Mouse (Mus musculus) limb, embryonic 15.5 days (tissue): Measurements from ENCODE around the gene Stxbp3. TPM values are rescaled to one million over a fixed set of nuclear protein-coding genes. Genes with fewer than 3 reads are reported as not detected.
A peak's percentile ranks its signal among the peaks of the same experiment; 100 is the strongest.

Experiments used
- ATAC-seq: fragments of 200-750 bp; cut with Nextera tagmentation; 2 replicates; pipeline ENCODE4 v1.8.0; 2017; ENCODE audit warnings: low read depth, moderate TSS enrichment; ENCODE audit not compliant: insufficient number of reproducible peaks, low FRiP score, low TSS enrichment
- H3K27ac ChIP-seq: fragments of 300-500 bp; sonication (generic); 2 replicates; pipeline ENCODE4 v1.5.1; 2015; ENCODE audit warnings: moderate library complexity, mild to moderate bottlenecking, inconsistent platforms
- H3K27me3 ChIP-seq: fragments of 300-500 bp; sonication (generic); 2 replicates; pipeline ENCODE4 v1.6.1; 2015; ENCODE audit warnings: inconsistent platforms
- H3K36me3 ChIP-seq: fragments of 300-500 bp; sonication (generic); 2 replicates; pipeline ENCODE4 v1.6.1; 2015; ENCODE audit warnings: inconsistent platforms
- H3K4me1 ChIP-seq: fragments of 300-500 bp; sonication (generic); 2 replicates; pipeline ENCODE4 v1.6.1; 2015; ENCODE audit warnings: inconsistent platforms
- H3K4me2 ChIP-seq: fragments of 300-500 bp; sonication (generic); 2 replicates; pipeline ENCODE4 v1.6.1; 2015; ENCODE audit warnings: mild to moderate bottlenecking, inconsistent platforms
- H3K4me3 ChIP-seq: fragments of 300-500 bp; sonication (generic); 2 replicates; pipeline ENCODE4 v1.5.1; 2015; ENCODE audit warnings: mild to moderate bottlenecking, inconsistent platforms
- H3K9ac ChIP-seq: fragments of 300-500 bp; sonication (generic); 2 replicates; pipeline ENCODE4 v1.6.1; 2015; ENCODE audit warnings: inconsistent platforms
- H3K9me3 ChIP-seq: fragments of 300-500 bp; sonication (generic); 2 replicates; pipeline ENCODE4 v1.6.1; 2016; ENCODE audit warnings: inconsistent platforms
- WGBS: fragments of 180-500 bp; shearing (Covaris S2); methylation state at CpG from one replicate; pipeline ENCODE4 v1.1.7; 2015; 5-methylcytosine and 5-hydroxymethylcytosine counted together
- polyA plus RNA-seq: library from polyadenylated mRNA; unstranded; fragments of >200 nt; fragmentation: Nextera tagmentation; extraction: Ambion mirVana; gene quantifications from 2 replicates; pipeline ENCODE4 v1.2.1, GENCODE M21; 2015

The Stxbp3 gene
- polyA plus RNA-seq, 1 experiment from 2014 or later, result 46.6 TPM

GRCm38 (mm10) chr3:108772811-108773210, 67.5 kb downstream of the Stxbp3 start:
- Histone ChIP-seq H3K4me3 (no peak overlapping the region), H3K9ac (no peak overlapping the region), H3K4me1 (peaks cover 33% of the 10 kb centered on the region), H3K27ac (0 out of 2 replicates have a peak overlapping the region, but pooled peaks have one; percentile 94), H3K27me3 (no peaks in the 10 kb centered on the region), H3K36me3 (no peaks in the 10 kb centered on the region), H3K9me3 (no peaks in the 10 kb centered on the region), H3K4me2 (no peak overlapping the region)
- ATAC-seq, result no peak
- WGBS, result 81% methylated on average over 3 of the region's 3 CpGs

- no peak overlapping the region for H3K4me2 ChIP-seq
- 0 out of 2 replicates have a peak overlapping the region, but pooled peaks have one; percentile 94 for H3K27ac ChIP-seq
- 83% methylated on average over 13 of the region's 13 CpGs for WGBS
Observed at GRCm38 (mm10) chr3:108772211-108772610, 68.1 kb downstream of the Stxbp3 start.

GRCm38 (mm10) chr3:108770725-108771368, 69.5 kb downstream of the Stxbp3 start:
- H3K36me3 ChIP-seq, result no peaks in the 10 kb centered on the region
- H3K27me3 ChIP-seq, result no peaks in the 10 kb centered on the region
- H3K4me2 ChIP-seq, result peak overlapping the region; percentile 30
- H3K9me3 ChIP-seq, result no peaks in the 10 kb centered on the region
- peaks cover 37% of the 10 kb centered on the region for H3K4me1 ChIP-seq
- no peak overlapping the region for H3K4me3 ChIP-seq
- peak overlapping the region; percentile 94 for H3K27ac ChIP-seq
- WGBS, result 9% methylated on average over 6 of the region's 6 CpGs
- no peak overlapping the region for H3K9ac ChIP-seq
- ATAC-seq, result peak; percentile 93

More at GRCm38 (mm10) chr3:108772211-108772610, 68.1 kb downstream of the Stxbp3 start:
- H3K4me3 ChIP-seq, result no peak overlapping the region
- no peak overlapping the region for H3K9ac ChIP-seq
- H3K4me1 ChIP-seq, result peaks cover 37% of the 10 kb centered on the region
- H3K27me3 ChIP-seq, result no peaks in the 10 kb centered on the region
- no peak for ATAC-seq
- H3K9me3 ChIP-seq, result no peaks in the 10 kb centered on the region
- no peaks in the 10 kb centered on the region for H3K36me3 ChIP-seq

GRCm38 (mm10) chr3:108769547-108769946, 70.8 kb downstream of the Stxbp3 start:
- no peak overlapping the region for H3K9ac ChIP-seq
- ATAC-seq, result no peak
- no peak overlapping the region for H3K4me3 ChIP-seq
- H3K9me3 ChIP-seq, result no peaks in the 10 kb centered on the region
- WGBS, result 50% methylated on average over 6 of the region's 6 CpGs
- H3K27ac ChIP-seq, result peak overlapping the region; percentile 94
- no peak overlapping the region for H3K4me2 ChIP-seq
- H3K27me3 ChIP-seq, result no peaks in the 10 kb centered on the region
- no peaks in the 10 kb centered on the region for H3K36me3 ChIP-seq
- peaks cover 44% of the 10 kb centered on the region for H3K4me1 ChIP-seq

- no peak overlapping the region for H3K4me3 ChIP-seq
- no peak overlapping the region for H3K4me2 ChIP-seq
- H3K9ac ChIP-seq, result no peak overlapping the region
- no peak for ATAC-seq
- H3K27ac ChIP-seq, result no peak overlapping the region
- peaks cover 60% of the 10 kb centered on the region for H3K4me1 ChIP-seq
- H3K36me3 ChIP-seq, result no peaks in the 10 kb centered on the region
- H3K27me3 ChIP-seq, result no peaks in the 10 kb centered on the region
- 61% methylated on average over 10 of the region's 10 CpGs for WGBS
- H3K9me3 ChIP-seq, result no peaks in the 10 kb centered on the region
Observed at GRCm38 (mm10) chr3:108767416-108767815, 72.9 kb downstream of the Stxbp3 start.

GRCm38 (mm10) chr3:108766943-108767342, 73.4 kb downstream of the Stxbp3 start:
- H3K4me2 ChIP-seq, result no peak overlapping the region
- no peak overlapping the region for H3K27ac ChIP-seq
- ATAC-seq, result no peak
- no peak overlapping the region for H3K4me3 ChIP-seq
- H3K9me3 ChIP-seq, result no peaks in the 10 kb centered on the region
- H3K27me3 ChIP-seq, result no peaks in the 10 kb centered on the region
- WGBS, result 85% methylated on average over 7 of the region's 7 CpGs
- H3K9ac ChIP-seq, result no peak overlapping the region
- H3K36me3 ChIP-seq, result no peaks in the 10 kb centered on the region
- H3K4me1 ChIP-seq, result peaks cover 60% of the 10 kb centered on the region

GRCm38 (mm10) chr3:108765476-108765875, 74.8 kb downstream of the Stxbp3 start:
- ATAC-seq, result no peak
- H3K27ac ChIP-seq, result no peak overlapping the region
- no peaks in the 10 kb centered on the region for H3K9me3 ChIP-seq
- H3K4me2 ChIP-seq, result no peak overlapping the region
- no peaks in the 10 kb centered on the region for H3K27me3 ChIP-seq
- H3K9ac ChIP-seq, result no peak overlapping the region
- no peak overlapping the region for H3K4me3 ChIP-seq
- no peaks in the 10 kb centered on the region for H3K36me3 ChIP-seq
- peaks cover 54% of the 10 kb centered on the region for H3K4me1 ChIP-seq
- WGBS, result 79% methylated on average over 7 of the region's 7 CpGs

DNA sequence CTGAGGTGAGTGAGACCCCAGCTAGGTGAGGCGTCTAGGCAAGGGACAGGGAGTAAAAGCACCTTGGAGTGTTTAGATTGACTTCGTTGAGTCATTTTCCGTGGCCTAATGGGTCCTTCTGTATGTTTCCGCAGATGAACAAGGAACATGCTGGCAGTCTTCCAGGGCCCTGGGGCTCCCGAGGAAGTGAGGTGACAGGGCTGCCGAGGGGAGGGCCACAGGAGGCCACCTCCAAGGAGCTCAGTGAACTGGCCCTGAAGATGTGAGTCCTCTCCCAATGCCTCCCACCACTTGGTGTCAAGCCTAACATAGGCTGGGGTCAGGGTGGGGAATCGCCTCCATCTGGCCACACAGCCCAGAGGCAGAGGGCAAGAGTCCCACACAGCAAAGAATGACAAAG, 75.3 kb downstream of the Stxbp3 start:
- ATAC-seq, result no peak
- H3K36me3 ChIP-seq, result no peaks in the 10 kb centered on the region
- H3K4me3 ChIP-seq, result no peak overlapping the region
- H3K9me3 ChIP-seq, result no peaks in the 10 kb centered on the region
- peaks cover 54% of the 10 kb centered on the region for H3K4me1 ChIP-seq
- no peak overlapping the region for H3K4me2 ChIP-seq
- WGBS, result 28% methylated on average over 7 of the region's 7 CpGs
- H3K27me3 ChIP-seq, result no peaks in the 10 kb centered on the region
- no peak overlapping the region for H3K9ac ChIP-seq
- no peak overlapping the region for H3K27ac ChIP-seq

DNA sequence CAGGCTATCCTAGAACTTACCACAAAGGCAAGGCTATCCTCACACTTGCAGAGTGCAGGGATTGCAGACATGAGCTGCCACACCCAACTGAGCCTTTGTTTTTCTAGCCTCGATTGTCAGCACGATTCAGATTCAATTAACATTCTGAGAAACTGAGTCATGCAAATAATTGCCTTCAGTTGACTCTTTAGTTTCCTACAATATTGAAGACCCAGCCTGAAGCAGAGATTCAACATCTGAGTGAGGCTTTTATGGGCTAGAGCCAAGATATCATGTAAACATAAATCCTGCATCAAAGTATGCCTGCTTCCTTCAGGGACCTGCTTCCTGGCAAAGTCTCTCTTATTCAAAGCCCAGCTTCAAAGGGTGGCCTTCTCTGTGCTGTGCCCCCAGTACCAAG, 76.6 kb downstream of the Stxbp3 start:
- WGBS, result 66% methylated on average over 2 of the region's 2 CpGs
- Histone ChIP-seq H3K27ac (peak overlapping the region; percentile 72; the same call in 1 of the 2 replicates), H3K36me3 (no peaks in the 10 kb centered on the region), H3K4me2 (no peak overlapping the region), H3K27me3 (no peaks in the 10 kb centered on the region), H3K9me3 (no peaks in the 10 kb centered on the region), H3K4me3 (no peak overlapping the region), H3K9ac (no peak overlapping the region), H3K4me1 (peaks cover 53% of the 10 kb centered on the region)
- ATAC-seq, result no peak

- Histone ChIP-seq H3K4me2 (no peak overlapping the region), H3K4me1 (peaks cover 60% of the 10 kb centered on the region), H3K27ac (peak overlapping the region; percentile 72), H3K9me3 (no peaks in the 10 kb centered on the region), H3K27me3 (no peaks in the 10 kb centered on the region), H3K4me3 (no peak overlapping the region), H3K36me3 (no peaks in the 10 kb centered on the region), H3K9ac (no peak overlapping the region)
- ATAC-seq, result no peak; the same call in 1 of the 2 replicates
- 50% methylated on average over 7 of the region's 7 CpGs for WGBS
Observed at GRCm38 (mm10) chr3:108762597-108763111, 77.7 kb downstream of the Stxbp3 start.

DNA sequence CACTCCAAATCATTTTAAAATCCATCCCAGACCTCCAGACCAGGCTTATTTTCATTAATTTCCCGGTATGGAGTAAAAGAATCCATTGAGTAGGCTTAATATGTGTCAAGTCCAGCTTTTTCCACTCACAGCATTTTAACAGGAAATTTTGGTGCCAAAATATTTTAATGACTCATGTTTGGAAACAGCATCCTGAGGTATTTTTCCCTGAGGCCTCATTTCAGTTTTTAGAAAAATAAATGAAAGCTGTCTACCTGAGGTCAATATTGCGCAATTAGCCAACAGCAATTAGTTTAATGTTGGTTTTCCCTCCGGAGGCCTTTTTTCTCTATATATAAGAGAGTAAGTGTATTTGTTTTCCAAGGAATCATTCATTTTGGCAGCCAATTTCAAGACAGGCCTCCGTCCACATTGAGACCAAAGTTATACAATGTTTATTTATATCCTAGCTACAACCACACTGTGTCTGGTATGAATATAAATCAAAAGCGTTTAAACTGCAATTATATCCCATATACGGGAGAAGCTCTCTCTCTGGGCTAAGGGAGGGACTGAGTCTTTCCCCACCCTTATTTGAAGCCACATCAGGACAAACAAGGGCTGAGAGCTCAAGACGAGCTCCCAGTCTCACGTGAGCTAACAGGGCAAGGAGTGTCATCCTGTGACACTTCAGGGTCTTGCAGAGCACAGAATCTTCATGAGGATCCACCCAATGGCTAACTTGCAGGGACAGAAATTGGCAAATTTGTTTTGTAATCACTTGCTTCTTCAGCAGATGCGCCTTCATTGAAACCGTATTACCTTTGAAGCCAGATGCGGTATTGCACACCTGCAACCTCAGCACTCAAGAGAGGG, 80.5 kb downstream of the Stxbp3 start:
- no peaks in the 10 kb centered on the region for H3K27me3 ChIP-seq
- H3K27ac ChIP-seq, result peak overlapping the region; percentile 87

DNA sequence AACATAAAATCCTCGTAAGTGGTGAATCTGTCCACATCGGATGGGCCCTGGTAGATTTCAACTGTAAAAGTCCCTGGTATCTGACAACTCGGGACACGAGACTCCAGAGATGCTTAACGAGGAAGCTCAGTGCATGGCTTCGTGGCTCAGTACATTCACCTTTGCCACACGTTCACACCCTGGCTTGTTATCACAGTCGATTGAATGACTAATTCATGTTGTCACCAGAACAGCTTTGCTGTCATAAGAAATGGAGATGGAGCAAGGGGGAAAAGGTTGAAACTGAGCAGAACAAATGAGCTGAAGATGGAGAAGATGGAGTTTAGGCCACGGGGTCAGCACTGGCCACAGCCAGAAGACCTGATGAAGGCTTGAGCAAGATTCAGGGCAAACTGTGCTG, 82.8 kb downstream of the Stxbp3 start:
- 0 out of 2 replicates have a peak overlapping the region, but pooled peaks have one; percentile 43 for H3K27ac ChIP-seq
- H3K9me3 ChIP-seq, result no peaks in the 10 kb centered on the region
- H3K4me2 ChIP-seq, result no peak overlapping the region
- WGBS, result 51% methylated on average over 9 of the region's 9 CpGs
- H3K36me3 ChIP-seq, result no peaks in the 10 kb centered on the region
- H3K4me1 ChIP-seq, result peaks cover 40% of the 10 kb centered on the region
- H3K27me3 ChIP-seq, result no peaks in the 10 kb centered on the region
- ATAC-seq, result no peak
- no peak overlapping the region for H3K9ac ChIP-seq
- no peak overlapping the region for H3K4me3 ChIP-seq

More for the DNA sequence above, 80.5 kb downstream of the Stxbp3 start:
- 39% methylated on average over 11 of the region's 11 CpGs for WGBS
- Histone ChIP-seq H3K9ac (no peak overlapping the region), H3K4me2 (no peak overlapping the region), H3K4me3 (no peak overlapping the region), H3K36me3 (no peaks in the 10 kb centered on the region), H3K9me3 (no peaks in the 10 kb centered on the region), H3K4me1 (peaks cover 58% of the 10 kb centered on the region)
- ATAC-seq, result peak; percentile 78
